Mouse (Mus musculus) kidney, embryonic 14.5 days (tissue): ENCODE results near the gene Alkbh7. TPM values are rescaled to one million over a fixed set of nuclear protein-coding genes. Genes with fewer than 3 reads are reported as not detected.

Experiments
- ATAC-seq: fragments of 200-750 bp; cut with Nextera tagmentation; 2 replicates; pipeline ENCODE4 v1.8.0; 2017; ENCODE audit warnings: moderate number of reproducible peaks, mild to moderate bottlenecking, moderate TSS enrichment, moderate library complexity; ENCODE audit not compliant: low FRiP score, low TSS enrichment
- H3K27ac ChIP-seq: fragments of 300-500 bp; sonication (generic); 2 replicates; pipeline ENCODE4 v1.5.1; 2014; ENCODE audit warnings: low read depth, mild to moderate bottlenecking, low read length, moderate library complexity, mixed read lengths
- H3K27me3 ChIP-seq: fragments of 300-500 bp; sonication (generic); 2 replicates; pipeline ENCODE4 v1.6.1; 2014; ENCODE audit warnings: mild to moderate bottlenecking, low read length; ENCODE audit not compliant: control insufficient read depth, insufficient read depth
- H3K36me3 ChIP-seq: fragments of 300-500 bp; sonication (generic); 2 replicates; pipeline ENCODE4 v1.6.1; 2014; ENCODE audit warnings: low read length, mixed read lengths; ENCODE audit not compliant: control insufficient read depth, insufficient read depth
- H3K4me1 ChIP-seq: fragments of 300-500 bp; sonication (generic); 2 replicates; pipeline ENCODE4 v1.6.1; 2014; ENCODE audit warnings: low read length, mixed read lengths; ENCODE audit not compliant: control insufficient read depth, insufficient read depth
- H3K4me2 ChIP-seq: fragments of 300-500 bp; sonication (generic); replicated peaks from 2 replicates; pipeline ENCODE4 v1.6.1; 2014; ENCODE audit warnings: low read depth, mild to moderate bottlenecking, low read length
- H3K4me3 ChIP-seq: fragments of 300-500 bp; sonication (generic); 2 replicates; pipeline ENCODE4 v1.5.1; 2014; ENCODE audit warnings: mild to moderate bottlenecking, low read length
- H3K9ac ChIP-seq: fragments of 300-500 bp; sonication (generic); 2 replicates; pipeline ENCODE4 v1.6.1; 2014; ENCODE audit warnings: low read depth, mild to moderate bottlenecking, low read length, moderate library complexity
- H3K9me3 ChIP-seq: fragments of 300-500 bp; sonication (generic); 2 replicates; pipeline ENCODE4 v1.6.1; 2016; ENCODE audit warnings: low read length; ENCODE audit not compliant: control insufficient read depth
- WGBS: fragments of 180-500 bp; shearing (Covaris S2); extraction: QIAGEN DNeasy Blood & Tissue Kit; methylation state at CpG from one replicate; pipeline ENCODE4 v1.1.7; 2014; 5-methylcytosine and 5-hydroxymethylcytosine counted together
- polyA plus RNA-seq: library from polyadenylated mRNA; unstranded; fragments of >200 nt; fragmentation: Nextera tagmentation; extraction: Ambion mirVana; gene quantifications from 2 replicates; pipeline ENCODE4 v1.2.1, GENCODE M21; 2014

Alkbh7 gene
- polyA plus RNA-seq, 1 experiment from 2014 or later, result 54.8 TPM

- Histone ChIP-seq H3K4me1 (no peaks in the 10 kb centered on the region), H3K4me2 (no peak overlapping the region), H3K9ac (no peak overlapping the region), H3K9me3 (peaks cover 2% of the 10 kb centered on the region; the same call in 1 of the 2 replicates), H3K36me3 (no peaks in the 10 kb centered on the region), H3K4me3 (no peak overlapping the region), H3K27me3 (0 out of 2 replicates have a peak, but pooled peaks cover 3% of the 10 kb centered on the region), H3K27ac (no peak overlapping the region)
- ATAC-seq, result no peak
- WGBS, result 81% methylated on average over 6 of the region's 6 CpGs
These were observed 33.5 kb upstream of the Alkbh7 start for GRCm38 (mm10) chr17:56963646-56964045.

- ATAC-seq, result no peak
- Histone ChIP-seq H3K4me1 (no peaks in the 10 kb centered on the region), H3K4me2 (no peak overlapping the region), H3K9me3 (no peaks in the 10 kb centered on the region), H3K9ac (no peak overlapping the region), H3K36me3 (no peaks in the 10 kb centered on the region), H3K27ac (no peak overlapping the region), H3K4me3 (no peak overlapping the region), H3K27me3 (0 out of 2 replicates have a peak, but pooled peaks cover 3% of the 10 kb centered on the region)
- WGBS, result 63% methylated on average over 3 of the region's 3 CpGs
These were observed 27.8 kb upstream of the Alkbh7 start for GRCm38 (mm10) chr17:56969321-56969720.

- Histone ChIP-seq H3K27me3 (0 out of 2 replicates have a peak, but pooled peaks cover 3% of the 10 kb centered on the region), H3K4me2 (no peak overlapping the region), H3K9me3 (no peaks in the 10 kb centered on the region), H3K27ac (no peak overlapping the region), H3K36me3 (no peaks in the 10 kb centered on the region), H3K4me3 (no peak overlapping the region), H3K4me1 (no peaks in the 10 kb centered on the region), H3K9ac (no peak overlapping the region)
- ATAC-seq, result no peak
- whole genome bisulfite sequencing, result 72% methylated on average over 5 of the region's 5 CpGs
These were observed 27.1 kb upstream of the Alkbh7 start for GRCm38 (mm10) chr17:56970081-56970480.

- ATAC-seq, result no peak
- Histone ChIP-seq H3K9ac (no peak overlapping the region), H3K27ac (no peak overlapping the region), H3K4me3 (no peak overlapping the region), H3K27me3 (no peaks in the 10 kb centered on the region), H3K4me2 (no peak overlapping the region), H3K36me3 (no peaks in the 10 kb centered on the region), H3K9me3 (no peaks in the 10 kb centered on the region), H3K4me1 (no peaks in the 10 kb centered on the region)
- WGBS, result 62% methylated on average over 13 of the region's 14 CpGs
These were observed 23.0 kb upstream of the Alkbh7 start for GRCm38 (mm10) chr17:56973956-56974707.

GRCm38 (mm10) chr17:56974708-56975240, 22.4 kb upstream of the Alkbh7 start:
- no peak for ATAC-seq
- Histone ChIP-seq H3K36me3 (no peaks in the 10 kb centered on the region), H3K9ac (no peak overlapping the region), H3K9me3 (no peaks in the 10 kb centered on the region), H3K4me1 (no peaks in the 10 kb centered on the region), H3K4me2 (no peak overlapping the region), H3K27ac (no peak overlapping the region), H3K4me3 (no peak overlapping the region), H3K27me3 (no peaks in the 10 kb centered on the region)
- 75% methylated on average over 5 of the region's 5 CpGs for WGBS

- Histone ChIP-seq H3K4me3 (no peak overlapping the region), H3K4me1 (no peaks in the 10 kb centered on the region), H3K27me3 (no peaks in the 10 kb centered on the region), H3K36me3 (no peaks in the 10 kb centered on the region), H3K27ac (no peak overlapping the region), H3K9ac (no peak overlapping the region), H3K4me2 (no peak overlapping the region), H3K9me3 (no peaks in the 10 kb centered on the region)
- 75% methylated on average over 3 of the region's 3 CpGs for WGBS
- ATAC-seq, result no peak
These were observed 21.7 kb upstream of the Alkbh7 start for GRCm38 (mm10) chr17:56975391-56975790.

- H3K4me1 ChIP-seq, result no peaks in the 10 kb centered on the region
- H3K9ac ChIP-seq, result no peak overlapping the region
- H3K9me3 ChIP-seq, result no peaks in the 10 kb centered on the region
- no peak overlapping the region for H3K4me2 ChIP-seq
- WGBS, result 78% methylated on average over 8 of the region's 8 CpGs
- no peak overlapping the region for H3K4me3 ChIP-seq
- no peak overlapping the region for H3K27ac ChIP-seq
- no peaks in the 10 kb centered on the region for H3K36me3 ChIP-seq
- ATAC-seq, result no peak
- no peaks in the 10 kb centered on the region for H3K27me3 ChIP-seq
These were observed 20.4 kb upstream of the Alkbh7 start for GRCm38 (mm10) chr17:56976531-56977390.

GRCm38 (mm10) chr17:56979524-56979923, 17.6 kb upstream of the Alkbh7 start:
- no peak overlapping the region for H3K4me2 ChIP-seq
- no peak overlapping the region for H3K4me3 ChIP-seq
- H3K4me1 ChIP-seq, result no peaks in the 10 kb centered on the region
- H3K27me3 ChIP-seq, result no peaks in the 10 kb centered on the region
- H3K9ac ChIP-seq, result no peak overlapping the region
- no peak for ATAC-seq
- 15% methylated on average over 7 of the region's 8 CpGs for WGBS
- H3K27ac ChIP-seq, result no peak overlapping the region
- no peaks in the 10 kb centered on the region for H3K9me3 ChIP-seq
- no peaks in the 10 kb centered on the region for H3K36me3 ChIP-seq

GRCm38 (mm10) chr17:56981049-56981448, 16.1 kb upstream of the Alkbh7 start:
- ATAC-seq, result no peak
- Histone ChIP-seq H3K9ac (no peak overlapping the region), H3K36me3 (no peaks in the 10 kb centered on the region), H3K27me3 (no peaks in the 10 kb centered on the region), H3K9me3 (no peaks in the 10 kb centered on the region), H3K27ac (no peak overlapping the region), H3K4me2 (no peak overlapping the region), H3K4me3 (no peak overlapping the region), H3K4me1 (no peaks in the 10 kb centered on the region)
- 69% methylated on average over 7 of the region's 7 CpGs for WGBS
